Mouse (Mus musculus): Measurements from ENCODE around the gene Olfr1370.
"Not testable (repeated sequence)": the region's sequence is repeated elsewhere in the genome, so short reads cannot be mapped to it uniquely, and the experiment has no call there.

Gene Olfr1370

DNA sequence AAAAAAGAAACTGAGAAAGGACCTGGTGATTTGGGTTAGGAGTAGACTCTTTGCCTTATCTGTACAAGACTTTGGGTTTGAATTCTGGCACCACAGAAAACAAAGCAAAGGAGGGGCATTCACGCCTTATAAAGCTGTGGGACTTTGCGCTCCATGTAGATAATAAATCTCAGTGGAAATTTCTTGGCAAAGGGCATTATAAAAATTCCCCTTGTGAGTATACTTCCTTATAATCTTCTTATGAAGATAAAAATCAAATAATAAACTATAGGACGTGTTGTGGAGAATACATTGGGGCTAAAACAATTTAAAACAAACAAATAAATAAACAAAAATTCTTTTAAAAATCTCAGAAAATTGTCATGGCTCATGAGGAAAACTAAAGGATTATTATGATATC lies at the start of gene Olfr1370:
Olfr1370 (minus strand) TSS at position 101 of the 400 bp plus-strand sequence.
- DNase-seq: no peak

DNA sequence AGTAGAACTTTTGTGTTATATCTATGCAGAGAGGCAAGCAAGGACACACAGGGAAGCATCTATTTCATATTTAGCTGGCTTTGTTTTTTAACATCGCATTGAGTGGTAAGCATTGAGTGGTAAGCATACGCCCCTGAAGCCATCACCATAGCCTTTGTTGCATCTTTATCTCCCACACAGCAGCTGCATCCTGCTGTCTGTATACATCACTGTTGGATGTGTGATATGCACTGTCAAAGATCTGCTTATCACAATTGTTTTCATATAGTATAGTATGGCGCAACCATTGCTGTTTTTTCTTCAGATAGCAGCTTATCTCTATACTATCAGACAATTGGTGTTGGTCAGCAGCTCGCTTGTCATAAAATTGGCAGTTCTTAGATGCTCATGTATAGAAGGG lies 39.4 kb upstream of the Olfr1370 start:
- no peak for DNase-seq

GRCm38 (mm10) chr13:21111183-21111582 lies 36.4 kb upstream of the Olfr1370 start, which contains the start of gene Olfr1369-ps1:
Gene Olfr1369-ps1, plus strand, starts transcription at chr13:21111483.
- not testable (repeated sequence) for DNase-seq

DNA sequence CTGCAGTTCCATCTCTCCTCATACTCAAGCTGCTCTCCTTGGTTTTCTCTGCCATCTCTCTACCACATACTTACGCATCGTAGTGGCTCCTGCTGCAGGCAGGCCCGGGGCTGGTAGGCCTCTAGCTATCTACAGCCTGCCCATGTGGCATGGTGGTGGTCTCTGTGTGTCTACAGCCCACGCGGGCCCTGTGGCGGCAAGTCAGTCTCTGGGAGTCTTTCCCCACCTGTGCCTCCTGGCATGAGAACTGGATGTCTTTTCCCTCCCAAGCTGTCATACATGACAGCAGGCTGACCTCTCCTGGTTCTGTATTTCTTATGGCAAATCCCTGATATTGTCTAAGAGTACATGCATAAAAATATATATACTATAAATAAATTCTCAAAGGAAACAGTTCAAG lies 35.7 kb upstream of the Olfr1370 start:
- DNase-seq: no peak

- DNase-seq: no peak
Observed at GRCm38 (mm10) chr13:21109759-21110158, 35.0 kb upstream of the Olfr1370 start.

DNA sequence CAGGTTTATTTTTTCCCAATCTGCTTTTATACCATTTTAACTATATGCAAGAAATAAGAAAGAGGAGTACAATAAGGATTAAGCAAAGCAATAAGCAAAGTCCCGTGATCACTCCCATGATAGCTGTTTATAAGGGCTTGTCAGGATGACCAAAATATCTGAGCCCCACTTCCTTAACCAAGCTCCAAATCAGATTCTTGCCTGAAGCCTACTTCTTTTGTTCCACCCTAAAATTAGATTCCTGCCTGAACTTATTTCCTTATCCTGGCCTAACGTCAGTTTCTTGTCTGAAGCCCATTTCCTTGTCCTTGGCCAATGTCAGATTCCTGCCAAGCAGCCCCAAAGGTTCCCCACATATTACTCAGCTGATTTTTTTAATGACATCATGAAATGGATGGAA lies 7.9 kb upstream of the Olfr1370 start:
- no peak for DNase-seq

DNA sequence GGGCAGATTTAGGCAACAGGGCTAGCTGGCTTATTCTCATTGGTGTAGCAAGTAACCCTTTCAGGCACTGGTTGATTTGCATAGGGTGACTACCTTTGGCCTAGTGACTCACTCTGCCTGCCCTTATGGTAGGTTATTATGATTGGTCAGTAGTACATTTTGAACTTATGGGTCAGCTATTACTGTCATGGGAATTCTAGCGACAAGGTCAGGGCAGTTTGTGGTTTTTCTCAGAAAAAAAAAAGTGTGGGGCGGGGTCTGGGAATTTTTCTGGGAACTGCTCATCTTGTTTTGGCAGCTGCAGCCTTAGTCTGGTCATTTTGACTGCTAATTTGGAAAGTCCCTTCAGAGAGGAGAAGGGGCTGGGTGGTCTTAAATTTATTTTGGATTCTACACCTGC lies 8.7 kb downstream of the Olfr1370 start:
- DNase-seq: no peak

- no peak for DNase-seq
Observed at GRCm38 (mm10) chr13:21050118-21050517, 24.6 kb downstream of the Olfr1370 start.

DNA sequence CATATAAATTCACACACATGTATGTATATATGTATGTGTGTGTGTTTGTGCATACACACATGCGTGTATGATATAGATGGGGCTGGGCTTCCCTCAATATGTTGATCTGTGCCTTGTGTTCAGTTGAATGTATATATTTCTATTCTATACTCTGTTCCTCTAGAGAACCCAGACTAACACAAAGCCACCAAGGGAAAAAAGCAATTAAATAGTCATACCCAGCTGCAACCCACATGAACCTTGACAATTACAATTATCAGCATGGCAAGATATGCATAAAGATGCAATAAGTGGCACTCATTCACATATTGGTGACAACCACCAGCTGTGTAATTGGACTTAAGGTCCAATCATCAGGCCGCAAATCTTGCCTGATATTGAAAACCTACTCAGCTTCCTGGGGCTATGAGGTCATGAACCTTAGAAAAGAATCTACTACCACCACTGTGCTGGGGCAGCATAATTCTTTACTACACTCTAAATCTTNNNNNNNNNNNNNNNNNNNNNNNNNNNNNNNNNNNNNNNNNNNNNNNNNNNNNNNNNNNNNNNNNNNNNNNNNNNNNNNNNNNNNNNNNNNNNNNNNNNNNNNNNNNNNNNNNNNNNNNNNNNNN lies 34.1 kb downstream of the Olfr1370 start:
- DNase-seq: no peak

DNA sequence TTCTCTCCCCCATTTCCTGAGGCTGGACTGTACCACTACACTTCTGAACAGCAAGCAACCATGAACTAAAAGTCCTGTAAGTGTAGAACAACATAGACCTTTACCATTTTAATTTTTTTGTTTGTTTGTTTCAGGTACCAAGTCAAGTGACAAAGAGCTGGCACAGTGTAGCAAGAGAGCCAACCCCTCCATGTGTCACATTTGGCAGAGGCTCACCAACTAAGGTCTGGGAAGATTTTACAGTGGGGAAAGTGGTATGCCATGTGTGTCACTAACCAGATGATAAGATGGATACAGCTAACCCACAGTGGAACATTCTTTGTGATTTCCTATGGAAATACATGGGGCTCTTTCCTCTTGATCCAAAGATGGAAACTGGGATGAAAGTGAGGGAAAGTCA lies 38.8 kb downstream of the Olfr1370 start:
- no peak for DNase-seq

DNA sequence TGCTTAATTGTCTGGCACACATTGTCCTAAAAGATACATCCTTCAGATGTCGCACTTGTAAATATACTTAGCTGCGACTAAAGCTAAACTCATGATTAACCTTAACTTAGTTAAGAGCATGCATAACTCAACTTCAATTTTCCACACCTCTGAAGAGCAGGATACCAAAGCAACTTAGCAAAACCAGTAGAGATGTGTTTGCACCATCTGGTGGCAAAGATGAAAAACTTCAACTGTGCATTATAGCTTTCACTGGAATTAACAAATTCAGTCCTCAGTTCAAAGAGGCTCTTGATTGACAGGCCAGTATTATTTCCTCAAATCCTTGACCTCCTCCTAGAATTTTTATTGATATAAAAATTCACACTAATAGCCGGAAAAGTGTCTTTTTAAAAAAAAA lies 39.7 kb downstream of the Olfr1370 start:
- DNase-seq: no peak

GRCm38 (mm10) chr13:21033176-21033575 lies 41.6 kb downstream of the Olfr1370 start:
- no peak for DNase-seq

DNA sequence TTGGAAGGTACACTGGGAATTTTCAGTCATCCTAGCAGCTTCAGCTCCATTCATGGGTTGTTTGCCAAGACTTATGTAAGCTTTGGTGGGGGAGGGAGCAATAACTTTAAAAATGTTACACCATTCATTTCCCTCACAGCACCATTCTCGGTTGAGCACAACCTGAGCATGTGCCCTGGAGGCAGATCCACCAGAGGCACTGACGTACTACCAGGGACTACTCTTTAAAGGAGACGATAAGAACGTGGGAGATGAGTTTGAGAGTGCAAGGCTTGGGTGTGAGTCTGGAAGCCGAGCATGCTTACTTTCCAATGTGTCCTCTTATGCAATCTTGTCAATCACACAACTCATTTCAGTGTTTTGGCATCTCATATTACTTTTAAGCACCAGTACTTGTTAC lies 49.9 kb downstream of the Olfr1370 start:
- DNase-seq: no peak
